Mouse (Mus musculus) CH12.LX (cell line): ENCODE measurements at regions not wholly inside any gene's neighbourhood (a gene's known extent, or its start where the extent isn't known, plus 50 kb on each side); places are given as distances from the start of the nearest gene placed in this dataset.
"Not testable (repeated sequence)": the region's sequence is repeated elsewhere in the genome, so short reads cannot be mapped to it uniquely, and the experiment has no call there.

Experiments used
- DNase-seq: peaks from one replicate; pipeline ENCODE4 v3.0.0-alpha.2; 2013; ENCODE audit errors: extremely low read depth
- H3K27ac ChIP-seq: 2 replicates; pipeline ENCODE4 v1.5.1; 2012; ENCODE audit warnings: low read depth, mild to moderate bottlenecking, control low read depth, moderate library complexity; ENCODE audit not compliant: insufficient read depth
- H3K27me3 ChIP-seq: replicated peaks from 2 replicates; pipeline ENCODE3; 2012; ENCODE audit warnings: inconsistent platforms
- H3K36me3 ChIP-seq, 2 experiments: replicated peaks in 1 of 2; 2 replicates each; pipeline versions ENCODE3 to v1.6.1; 2012; ENCODE audit warnings: inconsistent platforms in 1 of 2, low read length in 1 of 2, mild to moderate bottlenecking in 1 of 2, mixed read lengths in 1 of 2, moderate library complexity in 1 of 2; ENCODE audit not compliant: control insufficient read depth in 1 of 2, insufficient read depth in 1 of 2
- H3K4me1 ChIP-seq, 2 experiments: 2 replicates each; pipeline ENCODE4 v1.6.1; 2012; ENCODE audit warnings: inconsistent platforms in 1 of 2, moderate library complexity in 1 of 2; ENCODE audit not compliant: insufficient read depth in 2 of 2, control insufficient read depth in 1 of 2
- H3K4me2 ChIP-seq: 2 replicates; pipeline ENCODE4 v1.6.1; 2012; ENCODE audit warnings: low read depth, mild to moderate bottlenecking, control low read depth; ENCODE audit not compliant: poor library complexity, insufficient read depth, severe bottlenecking
- H3K4me3 ChIP-seq, 3 experiments: fragments of 150-350 bp in 1 of 3; sonication (generic) in 1 of 3; replicated peaks in 1 of 3; 2 replicates each; pipeline versions ENCODE3 to v1.5.1; 2011 to 2012; ENCODE audit warnings: low read depth in 2 of 3, low read length in 2 of 3, mild to moderate bottlenecking in 2 of 3, moderate library complexity in 2 of 3, control low read depth in 1 of 3, improper control_type of control experiment in 1 of 3, inconsistent platforms in 1 of 3, mixed read lengths in 1 of 3; ENCODE audit not compliant: poor library complexity in 1 of 3
- H3K79me2 ChIP-seq: replicated peaks from 2 replicates; pipeline ENCODE4 v1.6.1; 2012; ENCODE audit warnings: mild to moderate bottlenecking, moderate library complexity; ENCODE audit not compliant: control insufficient read depth, poor library complexity, insufficient read depth, severe bottlenecking; ENCODE audit errors: extremely low read depth
- H3K9ac ChIP-seq: 2 replicates; pipeline ENCODE4 v1.6.1; 2012; ENCODE audit warnings: low read depth, mild to moderate bottlenecking, control low read depth, moderate library complexity; ENCODE audit not compliant: insufficient read depth
- H3K9me3 ChIP-seq: replicated peaks from 2 replicates; pipeline ENCODE3; 2012; ENCODE audit warnings: low read length, inconsistent platforms, mixed read lengths
- E2F4 ChIP-seq: IDR thresholded peaks from 2 replicates; pipeline ENCODE4 v1.6.1; 2011; ENCODE audit warnings: low read depth, low read length, improper control_type of control experiment; ENCODE audit not compliant: insufficient replicate concordance
- ELF1 ChIP-seq: IDR thresholded peaks from 2 replicates; pipeline ENCODE4 v1.6.1; 2014; ENCODE audit warnings: low read depth, mild to moderate bottlenecking, inconsistent platforms, low read length, improper control_type of control experiment
- EP300 ChIP-seq: IDR thresholded peaks from 2 replicates; pipeline ENCODE4 v1.6.1; 2011; ENCODE audit warnings: low read length, improper control_type of control experiment
- GABPA ChIP-seq: IDR thresholded peaks from 2 replicates; pipeline ENCODE4 v1.6.1; 2012; ENCODE audit warnings: low read depth, low read length, improper control_type of control experiment, inconsistent platforms; ENCODE audit not compliant: insufficient replicate concordance
- KAT2A ChIP-seq: IDR thresholded peaks from 2 replicates; pipeline ENCODE4 v1.6.1; 2012; ENCODE audit warnings: low read length, improper control_type of control experiment, inconsistent platforms; ENCODE audit not compliant: insufficient replicate concordance
- MAFK ChIP-seq: IDR thresholded peaks from 2 replicates; pipeline ENCODE4 v1.6.1; 2011; ENCODE audit warnings: low read length, improper control_type of control experiment; ENCODE audit not compliant: insufficient replicate concordance
- MXI1 ChIP-seq: IDR thresholded peaks from 2 replicates; pipeline ENCODE4 v1.6.1; 2011; ENCODE audit warnings: mild to moderate bottlenecking, low read depth, low read length, improper control_type of control experiment
- NELFE ChIP-seq: IDR thresholded peaks from 2 replicates; pipeline ENCODE4 v1.6.1; 2011; ENCODE audit warnings: low read depth, low read length, improper control_type of control experiment
- PAX5 ChIP-seq: IDR thresholded peaks from 2 replicates; pipeline ENCODE4 v1.6.1; 2012; ENCODE audit warnings: low read length, inconsistent platforms, mixed read lengths
- RAD21 ChIP-seq: IDR thresholded peaks from 2 replicates; pipeline ENCODE4 v1.6.1; 2011; ENCODE audit warnings: low read depth, mild to moderate bottlenecking, low read length, improper control_type of control experiment, moderate library complexity
- RCOR1 ChIP-seq: conservative IDR thresholded peaks from 2 replicates; pipeline ENCODE4 v1.6.1; 2012; ENCODE audit warnings: low read depth, mild to moderate bottlenecking, inconsistent platforms, low read length, improper control_type of control experiment
- SMC3 ChIP-seq: IDR thresholded peaks from 2 replicates; pipeline ENCODE4 v1.6.1; 2011; ENCODE audit warnings: low read depth, low read length, improper control_type of control experiment
- TBP ChIP-seq: conservative IDR thresholded peaks from 2 replicates; pipeline ENCODE4 v1.6.1; 2011; ENCODE audit warnings: low read depth, low read length, improper control_type of control experiment
- TCF12 ChIP-seq: IDR thresholded peaks from 2 replicates; pipeline ENCODE4 v1.6.1; 2014; ENCODE audit warnings: low read depth, mild to moderate bottlenecking, inconsistent platforms, low read length, improper control_type of control experiment
- dilution Hi-C: fragments of 300-500 bp; cut with MboI; formaldehyde crosslinking; loops from 2 replicates; pipeline ENCODE4 v1.14.3; 2020; ENCODE audit warnings: low sequenced_read_pairs; ENCODE audit not compliant: extremely low pct_unique_long_range_greater_than_20kb, extremely low pct_ligation_motif_present
- in situ Hi-C: fragments of 300-500 bp; cut with MboI; formaldehyde crosslinking; loops from 3 replicates; pipeline ENCODE4 v1.14.3; 2019; ENCODE audit warnings: low sequenced_read_pairs, low pct_ligation_motif_present, low pct_unique_long_range_greater_than_20kb, mixed read lengths

DNA sequence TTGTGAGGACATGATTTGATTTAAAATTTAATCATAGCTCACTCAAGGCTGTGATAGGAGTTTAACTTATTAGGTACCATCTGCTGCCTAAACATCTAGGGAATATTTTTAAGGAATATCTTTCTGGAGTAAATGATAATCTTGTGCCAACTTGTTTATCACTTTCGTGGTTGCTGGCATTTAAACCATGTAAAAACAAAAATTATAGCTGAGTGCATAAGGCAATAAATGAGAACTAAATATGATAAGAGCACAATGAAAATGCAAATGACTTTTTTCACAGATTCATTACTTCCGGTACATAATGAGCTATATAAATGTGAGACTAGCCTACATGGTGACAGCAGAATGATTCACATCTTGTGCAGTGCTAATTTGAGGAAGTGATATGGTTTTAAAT, 221.8 kb upstream of the Tmprss15 start:
- Histone ChIP-seq H3K79me2 (no peaks in the 10 kb centered on the region), H3K9me3 (peaks cover 43% of the 10 kb centered on the region), H3K4me3 (no peak overlapping the region), H3K27ac (no peak overlapping the region), H3K36me3 (no peaks in the 10 kb centered on the region), H3K27me3 (no peaks in the 10 kb centered on the region), H3K4me2 (no peak overlapping the region), H3K4me1 (no peaks in the 10 kb centered on the region), H3K9ac (no peak overlapping the region)
- dilution Hi-C loops: no loop called here
- TF ChIP-seq KAT2A (no peak), TBP (no peak), ELF1 (no peak)
- in situ Hi-C loops: no loop called here
- DNase-seq: no peak

DNA sequence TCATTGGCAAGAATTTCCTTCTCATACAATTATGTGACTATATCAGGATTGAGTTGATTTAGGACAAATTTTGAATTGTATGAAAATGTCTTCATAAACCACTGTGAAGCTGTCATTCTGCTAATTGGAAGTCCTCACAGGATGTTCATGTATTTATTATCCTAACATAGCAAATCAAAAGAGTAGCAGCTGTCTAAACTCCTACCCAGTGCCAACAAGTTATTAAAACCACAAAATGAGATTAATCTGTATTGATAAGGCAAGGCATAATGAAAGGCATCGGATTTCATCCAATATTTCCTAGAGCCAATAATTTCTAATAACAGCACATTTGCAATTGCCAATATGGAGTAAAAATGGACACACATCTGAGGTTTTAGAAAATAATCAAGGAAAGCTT, 217.6 kb upstream of the Tmprss15 start:
- dilution Hi-C loops: no loop called here
- in situ Hi-C loops: no loop called here
- Histone ChIP-seq H3K4me1 (no peaks in the 10 kb centered on the region), H3K9ac (no peak overlapping the region), H3K36me3 (no peaks in the 10 kb centered on the region), H3K4me2 (no peak overlapping the region), H3K27ac (no peak overlapping the region), H3K79me2 (no peaks in the 10 kb centered on the region), H3K9me3 (peaks cover 34% of the 10 kb centered on the region), H3K4me3 (no peak overlapping the region), H3K27me3 (no peaks in the 10 kb centered on the region)
- TF ChIP-seq PAX5: no peak
- TF ChIP-seq EP300: no peak
- no peak for TF ChIP-seq GABPA
- TF ChIP-seq TCF12: no peak
- no peak for TF ChIP-seq NELFE
- TF ChIP-seq KAT2A: no peak
- no peak for TF ChIP-seq RAD21
- no peak for TF ChIP-seq SMC3
- no peak for TF ChIP-seq MXI1
- no peak for TF ChIP-seq E2F4
- no peak for TF ChIP-seq MAFK
- no peak for TF ChIP-seq RCOR1
- no peak for DNase-seq

DNA sequence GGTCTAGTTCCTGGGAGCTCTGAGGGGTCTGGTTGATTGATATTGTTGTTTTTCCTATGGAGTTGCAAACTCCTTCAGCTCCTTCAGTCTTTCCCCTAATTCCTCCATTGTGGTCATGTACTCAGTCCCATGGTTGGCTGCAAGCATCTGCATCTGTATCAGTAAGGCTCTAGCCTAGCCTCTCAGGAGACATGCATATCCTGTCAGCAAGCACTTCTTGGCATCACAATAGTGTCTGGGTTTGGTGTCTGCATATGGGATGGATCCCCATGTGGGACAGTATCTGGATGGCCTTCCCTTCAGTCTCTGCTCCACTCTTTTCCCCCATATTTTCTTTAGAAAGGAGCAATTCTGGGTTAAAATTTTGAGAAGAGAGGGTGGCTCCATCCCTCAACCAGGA, 205.7 kb upstream of the Tmprss15 start:
- H3K27me3 ChIP-seq, H3K27ac ChIP-seq, in situ Hi-C loops, H3K4me2 ChIP-seq, H3K4me3 ChIP-seq, H3K9ac ChIP-seq, H3K79me2 ChIP-seq, H3K36me3 ChIP-seq, H3K4me1 ChIP-seq, DNase-seq, dilution Hi-C loops: not testable (repeated sequence)
- H3K9me3 ChIP-seq: peaks cover 23% of the 10 kb centered on the region
